Mouse (Mus musculus): Measurements from ENCODE around the gene Gm27029.

- TF ChIP-seq CTCF (conservative IDR thresholded peaks at IDR 0.05; ENCODE audit: insufficient read depth, insufficient read length, low read depth, low read length) (no peak), POLR2A (IDR thresholded peaks at IDR 0.05; ENCODE audit: low read depth, low read length) (no peak)
Measured at GRCm38 (mm10) chr11:101424105-101424851, at the start of gene Gm27029.
